Mouse (Mus musculus) kidney, embryonic 14.5 days (tissue): Measurements from ENCODE around the gene 6430550D23Rik. TPM values are rescaled to one million over a fixed set of nuclear protein-coding genes. Genes with fewer than 3 reads are reported as not detected.

Experiments used
- ATAC-seq: fragments of 200-750 bp; cut with Nextera tagmentation; 2 replicates; pipeline ENCODE4 v1.8.0; 2017; ENCODE audit warnings: moderate number of reproducible peaks, mild to moderate bottlenecking, moderate TSS enrichment, moderate library complexity; ENCODE audit not compliant: low FRiP score, low TSS enrichment
- H3K27ac ChIP-seq: fragments of 300-500 bp; sonication (generic); 2 replicates; pipeline ENCODE4 v1.5.1; 2014; ENCODE audit warnings: low read depth, mild to moderate bottlenecking, low read length, moderate library complexity, mixed read lengths
- H3K27me3 ChIP-seq: fragments of 300-500 bp; sonication (generic); 2 replicates; pipeline ENCODE4 v1.6.1; 2014; ENCODE audit warnings: mild to moderate bottlenecking, low read length; ENCODE audit not compliant: control insufficient read depth, insufficient read depth
- H3K36me3 ChIP-seq: fragments of 300-500 bp; sonication (generic); 2 replicates; pipeline ENCODE4 v1.6.1; 2014; ENCODE audit warnings: low read length, mixed read lengths; ENCODE audit not compliant: control insufficient read depth, insufficient read depth
- H3K4me1 ChIP-seq: fragments of 300-500 bp; sonication (generic); 2 replicates; pipeline ENCODE4 v1.6.1; 2014; ENCODE audit warnings: low read length, mixed read lengths; ENCODE audit not compliant: control insufficient read depth, insufficient read depth
- H3K4me2 ChIP-seq: fragments of 300-500 bp; sonication (generic); replicated peaks from 2 replicates; pipeline ENCODE4 v1.6.1; 2014; ENCODE audit warnings: low read depth, mild to moderate bottlenecking, low read length
- H3K4me3 ChIP-seq: fragments of 300-500 bp; sonication (generic); 2 replicates; pipeline ENCODE4 v1.5.1; 2014; ENCODE audit warnings: mild to moderate bottlenecking, low read length
- H3K9ac ChIP-seq: fragments of 300-500 bp; sonication (generic); 2 replicates; pipeline ENCODE4 v1.6.1; 2014; ENCODE audit warnings: low read depth, mild to moderate bottlenecking, low read length, moderate library complexity
- H3K9me3 ChIP-seq: fragments of 300-500 bp; sonication (generic); 2 replicates; pipeline ENCODE4 v1.6.1; 2016; ENCODE audit warnings: low read length; ENCODE audit not compliant: control insufficient read depth
- WGBS: fragments of 180-500 bp; shearing (Covaris S2); extraction: QIAGEN DNeasy Blood & Tissue Kit; methylation state at CpG from one replicate; pipeline ENCODE4 v1.1.7; 2014; 5-methylcytosine and 5-hydroxymethylcytosine counted together
- polyA plus RNA-seq: library from polyadenylated mRNA; unstranded; fragments of >200 nt; fragmentation: Nextera tagmentation; extraction: Ambion mirVana; gene quantifications from 2 replicates; pipeline ENCODE4 v1.2.1, GENCODE M21; 2014

Gene 6430550D23Rik
- polyA plus RNA-seq, 1 experiment from 2014 or later = 1.7 TPM

DNA sequence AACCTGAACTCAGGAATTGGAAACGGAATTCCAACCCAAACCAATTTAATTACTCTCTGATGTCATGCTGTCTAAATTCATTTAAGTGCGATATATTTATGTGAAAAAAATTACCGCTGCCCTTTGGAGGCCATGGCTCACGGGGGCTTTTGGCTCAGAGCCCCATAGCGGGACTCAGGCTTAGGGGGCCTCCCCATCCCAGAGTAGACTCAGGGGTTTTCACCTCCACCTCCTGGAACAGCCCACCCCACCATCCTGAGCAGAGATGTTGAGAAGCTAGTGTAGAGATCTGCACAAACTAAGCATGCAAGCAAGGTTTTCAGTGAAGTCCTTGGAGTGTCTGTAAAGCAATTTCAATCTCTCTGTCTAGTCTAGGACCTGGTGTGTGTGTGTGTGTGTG lies 62.2 kb downstream of the 6430550D23Rik start:
- Histone ChIP-seq H3K4me2 (no peak overlapping the region), H3K9me3 (no peaks in the 10 kb centered on the region), H3K9ac (no peak overlapping the region), H3K4me1 (peaks cover 9% of the 10 kb centered on the region; the same call in 1 of the 2 replicates), H3K27me3 (no peaks in the 10 kb centered on the region), H3K4me3 (no peak overlapping the region), H3K36me3 (no peaks in the 10 kb centered on the region), H3K27ac (no peak overlapping the region)
- 43% methylated on average over 5 of the region's 5 CpGs for WGBS
- ATAC-seq = no peak

DNA sequence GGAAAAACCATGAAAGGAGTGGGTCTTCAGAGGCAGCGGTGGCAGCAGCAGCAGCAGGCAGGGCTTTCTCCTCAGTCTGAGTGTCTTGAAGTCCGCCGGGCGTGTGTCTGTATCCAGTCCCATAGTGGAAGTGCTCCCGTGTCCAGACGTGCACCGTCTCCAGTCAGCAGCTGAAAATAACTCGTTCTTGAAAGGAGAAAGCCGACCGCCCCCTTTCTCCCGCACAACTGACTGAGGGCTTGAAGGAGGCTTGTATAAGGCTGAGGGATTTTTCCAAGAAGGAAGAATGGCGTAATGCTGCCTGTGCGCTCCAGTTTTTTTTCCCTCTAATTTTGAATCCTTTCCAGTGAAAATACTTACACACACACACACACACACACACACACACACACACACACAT lies 62.7 kb downstream of the 6430550D23Rik start, which contains the start of gene Gdf5:
Gdf5 (minus strand) TSS at position 244 of the 400 bp plus-strand sequence.
- H3K4me3 ChIP-seq = no peak within 1 kb of the TSS
- H3K27ac ChIP-seq = no peak within 1 kb of the TSS
- peaks cover 9% of the 10 kb centered on the region; the same call in 1 of the 2 replicates for H3K4me1 ChIP-seq
- no peak within 1 kb of the TSS; the same call in 1 of the 2 replicates for H3K4me2 ChIP-seq
- ATAC-seq = peak; percentile 21; the same call in 1 of the 2 replicates
- no peaks in the 10 kb centered on the region for H3K36me3 ChIP-seq
- WGBS = 48% methylated on average over 13 of the region's 13 CpGs
- H3K27me3 ChIP-seq = no peaks in the 10 kb centered on the region
- no peaks in the 10 kb centered on the region for H3K9me3 ChIP-seq
- H3K9ac ChIP-seq = no peak within 1 kb of the TSS

DNA sequence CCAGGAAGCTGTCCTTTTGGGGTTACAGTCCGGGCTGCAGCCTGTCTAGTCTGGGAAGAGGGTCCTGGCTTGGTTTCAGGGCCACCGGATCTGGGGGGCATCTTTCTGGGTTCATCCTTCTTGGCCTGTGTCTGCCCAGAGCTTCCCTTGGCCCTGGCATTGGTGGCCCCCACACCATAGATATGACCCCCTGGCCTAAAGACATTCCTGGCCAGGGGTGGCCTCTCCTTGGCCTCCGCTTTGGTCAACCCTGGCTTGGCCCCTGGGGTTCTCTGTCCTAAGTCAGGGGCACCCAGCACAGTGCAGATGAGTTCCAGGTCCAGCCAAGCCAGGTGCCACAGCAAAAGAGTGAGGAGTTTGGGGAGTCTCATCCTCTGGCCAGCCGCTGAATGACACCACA lies 63.1 kb downstream of the 6430550D23Rik start:
- H3K4me1 ChIP-seq = peaks cover 9% of the 10 kb centered on the region; the same call in 1 of the 2 replicates
- no peak overlapping the region for H3K9ac ChIP-seq

DNA sequence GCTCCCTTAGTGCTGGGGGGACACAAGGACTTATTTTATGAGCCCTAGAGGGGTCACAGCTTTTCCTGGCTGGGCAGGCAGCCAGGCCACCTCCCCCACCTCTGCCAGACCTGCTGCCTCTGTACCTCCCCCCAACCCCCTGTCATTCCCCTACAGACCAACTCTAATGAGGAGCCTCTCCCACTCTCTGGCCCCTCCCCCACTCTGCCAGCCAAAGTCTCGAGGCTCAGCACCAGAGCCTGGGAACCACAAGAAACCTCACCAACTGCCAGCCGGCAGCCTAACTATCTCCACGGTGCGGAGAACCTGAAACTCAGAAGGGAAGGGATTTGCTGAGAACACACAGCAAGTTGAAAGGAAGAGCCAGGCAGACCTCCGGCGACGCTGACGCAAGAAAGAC lies 64.3 kb downstream of the 6430550D23Rik start:
- Histone ChIP-seq H3K4me1 (peaks cover 9% of the 10 kb centered on the region; the same call in 1 of the 2 replicates), H3K9me3 (no peaks in the 10 kb centered on the region), H3K4me3 (no peak overlapping the region), H3K27me3 (no peaks in the 10 kb centered on the region), H3K4me2 (peak overlapping the region; percentile 23), H3K9ac (no peak overlapping the region), H3K36me3 (no peaks in the 10 kb centered on the region), H3K27ac (no peak overlapping the region)
- 3% methylated on average over 8 of the region's 8 CpGs for WGBS
- peak; percentile 20; the same call in 1 of the 2 replicates for ATAC-seq

More for the DNA sequence above, 63.1 kb downstream of the 6430550D23Rik start:
- H3K9me3 ChIP-seq = no peaks in the 10 kb centered on the region
- H3K27me3 ChIP-seq = no peaks in the 10 kb centered on the region
- ATAC-seq = peak; percentile 39
- H3K4me3 ChIP-seq = no peak overlapping the region
- WGBS = 75% methylated on average over 4 of the region's 4 CpGs
- no peak overlapping the region for H3K27ac ChIP-seq
- H3K4me2 ChIP-seq = no peak overlapping the region; the same call in 1 of the 2 replicates
- H3K36me3 ChIP-seq = no peaks in the 10 kb centered on the region

DNA sequence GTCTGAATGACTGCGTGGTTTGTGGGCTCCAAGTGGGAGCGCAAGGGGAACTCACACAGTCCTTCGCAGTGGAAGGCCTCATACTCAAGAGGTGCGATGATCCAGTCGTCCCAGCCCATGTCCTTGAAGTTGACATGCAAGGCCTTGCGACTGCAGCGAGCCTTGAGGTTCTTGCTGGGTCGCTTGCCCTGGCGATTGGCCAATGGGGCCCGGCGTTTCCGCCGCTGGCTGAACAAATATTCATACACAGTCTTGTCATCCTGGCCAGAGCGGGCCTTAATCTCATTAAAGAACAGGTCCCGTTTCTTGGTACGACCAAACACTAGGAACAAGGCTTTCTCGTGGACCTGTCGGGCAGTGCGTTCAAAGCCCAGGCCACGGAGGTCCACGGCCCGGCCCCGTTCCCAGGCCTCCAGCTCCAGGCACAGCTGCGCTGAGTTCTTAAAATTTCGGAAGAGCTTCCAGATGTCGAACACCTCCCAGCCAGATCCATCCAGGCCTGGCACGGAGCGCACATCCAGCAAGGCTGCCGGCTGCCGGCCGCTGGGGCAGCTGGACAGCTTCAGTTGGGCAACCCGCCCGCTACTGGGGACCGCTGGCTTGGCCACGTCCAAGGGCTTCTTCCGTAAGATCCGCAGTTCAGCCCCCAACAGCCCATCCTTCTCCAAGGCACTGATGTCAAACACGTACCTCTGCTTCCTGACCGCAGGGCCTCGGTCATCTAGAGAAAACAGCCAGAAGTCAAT lies 65.9 kb downstream of the 6430550D23Rik start:
- WGBS = 82% methylated on average over 40 of the region's 40 CpGs
- H3K4me1 ChIP-seq = peaks cover 9% of the 10 kb centered on the region; the same call in 1 of the 2 replicates
- H3K4me3 ChIP-seq = no peak overlapping the region
- no peaks in the 10 kb centered on the region for H3K9me3 ChIP-seq
- no peak for ATAC-seq
- H3K4me2 ChIP-seq = no peak overlapping the region
- no peaks in the 10 kb centered on the region for H3K36me3 ChIP-seq
- no peak overlapping the region for H3K9ac ChIP-seq
- H3K27me3 ChIP-seq = no peaks in the 10 kb centered on the region
- no peak overlapping the region for H3K27ac ChIP-seq

DNA sequence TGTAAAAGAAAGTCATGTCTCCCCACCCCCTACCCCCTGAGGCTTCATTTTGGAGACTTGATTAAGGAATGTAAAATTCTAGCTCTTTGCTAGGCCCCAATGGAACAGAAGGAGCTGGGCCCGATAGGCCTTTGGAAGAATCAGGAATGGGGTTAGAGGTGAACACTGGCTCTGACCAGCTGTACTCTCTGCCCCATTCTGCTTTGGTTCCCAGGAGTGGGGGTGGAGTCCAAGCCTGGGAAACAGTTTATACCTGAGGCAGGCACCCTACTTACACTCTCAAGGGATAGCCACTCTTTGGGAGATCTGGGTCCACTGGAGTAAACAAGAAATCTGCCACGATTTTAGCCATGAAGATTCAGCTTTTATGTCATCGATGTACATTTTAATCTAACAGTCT lies 67.1 kb downstream of the 6430550D23Rik start, which contains the start of gene Gm15557:
Gm15557 (plus strand) TSS at position 48 of the 400 bp plus-strand sequence.
- Histone ChIP-seq H3K27ac (no peak within 1 kb of the TSS), H3K36me3 (no peaks in the 10 kb centered on the region), H3K27me3 (no peaks in the 10 kb centered on the region), H3K9me3 (no peaks in the 10 kb centered on the region), H3K4me2 (no peak within 1 kb of the TSS), H3K9ac (no peak within 1 kb of the TSS), H3K4me3 (no peak within 1 kb of the TSS), H3K4me1 (peaks cover 9% of the 10 kb centered on the region; the same call in 1 of the 2 replicates)
- 95% methylated on average over 3 of the region's 3 CpGs for WGBS
- ATAC-seq = no peak

DNA sequence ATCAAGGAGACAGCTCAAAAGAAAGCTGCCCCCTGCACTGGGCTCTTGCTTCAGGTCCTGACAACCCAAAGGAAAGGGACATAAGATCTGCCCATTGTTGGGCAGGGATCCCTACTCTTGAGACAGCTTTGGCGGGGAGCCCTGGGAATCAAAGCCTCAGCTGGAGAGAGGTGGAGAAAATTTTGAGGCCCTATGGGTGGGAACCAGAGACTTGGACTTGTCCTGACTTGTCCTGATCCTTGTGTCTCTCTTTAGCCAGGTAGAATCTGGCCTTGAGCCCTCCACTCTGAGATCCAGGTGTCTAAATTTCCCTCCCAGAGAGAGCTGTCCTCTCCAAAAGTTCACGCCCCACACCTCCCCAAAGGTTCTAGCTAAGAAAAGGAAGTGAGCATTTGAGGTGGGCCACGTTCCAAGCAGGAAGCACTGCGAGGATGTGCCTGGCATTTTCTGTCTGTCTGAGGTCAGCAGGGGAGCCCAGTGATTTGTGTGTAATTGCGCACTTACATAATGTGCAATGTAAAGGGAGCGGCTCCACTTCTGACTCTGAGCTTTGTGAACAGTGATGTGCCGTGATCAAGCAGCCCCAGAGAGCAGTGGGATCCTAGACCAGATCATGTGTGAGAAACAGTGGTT lies 67.8 kb downstream of the 6430550D23Rik start:
- Histone ChIP-seq H3K27ac (no peak overlapping the region), H3K9ac (no peak overlapping the region)
- no peak for ATAC-seq

DNA sequence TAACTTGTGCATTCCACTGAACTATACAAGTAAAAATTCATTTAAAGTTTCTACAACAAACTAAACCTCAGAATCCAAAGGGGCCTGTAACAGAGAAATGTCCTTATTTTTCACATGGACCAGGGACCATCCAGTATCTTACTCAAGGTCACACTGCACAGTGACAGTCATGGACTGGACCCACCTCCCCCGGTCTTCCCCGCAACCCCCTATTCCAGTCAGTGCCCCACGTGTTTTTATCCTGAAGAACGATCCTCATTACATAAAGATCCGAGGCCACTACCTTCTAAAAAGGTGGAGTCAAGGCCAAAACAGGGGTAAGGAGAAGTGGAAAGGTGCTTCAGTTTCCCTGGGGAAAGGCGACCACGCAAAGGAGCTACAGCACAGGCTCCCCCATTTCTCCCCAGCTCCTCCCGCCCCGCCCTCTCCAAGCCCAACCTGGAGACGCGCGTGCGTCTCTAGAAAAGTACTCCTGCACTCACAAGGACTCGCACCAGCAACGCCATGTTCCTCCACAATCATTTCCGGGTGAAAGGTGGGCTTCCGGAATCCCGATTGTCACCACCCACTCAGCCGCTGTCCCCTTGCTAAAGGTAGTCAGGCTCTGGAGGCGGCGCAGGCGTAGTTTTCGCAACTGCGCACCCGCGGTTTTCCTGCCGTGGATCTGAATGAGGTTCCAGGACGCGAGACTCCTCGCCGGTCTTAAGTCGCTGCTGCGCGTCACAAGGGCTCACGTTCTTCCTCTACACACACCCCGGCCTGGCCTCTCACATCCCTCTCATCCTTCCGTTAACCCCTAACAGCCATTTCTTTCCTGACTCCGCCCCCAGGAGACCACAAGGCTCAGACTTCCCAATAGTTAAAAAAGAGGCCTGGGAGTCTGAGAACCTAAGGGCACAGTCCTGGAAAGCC lies 78.0 kb downstream of the 6430550D23Rik start, which contains the start of gene Uqcc1:
Uqcc1 (minus strand) TSS at position 780 of the 912 bp plus-strand sequence.
- Histone ChIP-seq H3K9ac (peak within 1 kb of the TSS; percentile 70), H3K27ac (peak within 1 kb of the TSS; percentile 84), H3K4me1 (peaks cover 13% of the 10 kb centered on the region), H3K27me3 (no peaks in the 10 kb centered on the region), H3K4me3 (peak within 1 kb of the TSS; percentile 78), H3K36me3 (no peaks in the 10 kb centered on the region), H3K4me2 (peak within 1 kb of the TSS; percentile 76), H3K9me3 (no peaks in the 10 kb centered on the region)
- peak; percentile 96 for ATAC-seq
- under 1% methylated on average over 38 of the region's 38 CpGs for WGBS

More for the DNA sequence above, 67.8 kb downstream of the 6430550D23Rik start:
- Histone ChIP-seq H3K36me3 (no peaks in the 10 kb centered on the region), H3K4me2 (no peak overlapping the region), H3K4me1 (peaks cover 9% of the 10 kb centered on the region; the same call in 1 of the 2 replicates), H3K4me3 (no peak overlapping the region), H3K27me3 (no peaks in the 10 kb centered on the region), H3K9me3 (no peaks in the 10 kb centered on the region)
- 76% methylated on average over 7 of the region's 7 CpGs for WGBS
